Mouse (Mus musculus) bone marrow macrophage, adult 2 months (primary cell): ENCODE measurements around the gene Hba-a1.
"Not testable (repeated sequence)": the region's sequence is repeated elsewhere in the genome, so short reads cannot be mapped to it uniquely, and the experiment has no call there.

Experiments used
- CTCF ChIP-seq: IDR thresholded peaks from 2 replicates; pipeline ENCODE4 v1.5.1; 2012; ENCODE audit warnings: low read depth, mild to moderate bottlenecking, low read length, moderate library complexity
- POLR2A ChIP-seq: IDR thresholded peaks from 2 replicates; pipeline ENCODE4 v1.6.1; 2012; ENCODE audit warnings: mild to moderate bottlenecking, low read depth, low read length, borderline replicate concordance

DNA sequence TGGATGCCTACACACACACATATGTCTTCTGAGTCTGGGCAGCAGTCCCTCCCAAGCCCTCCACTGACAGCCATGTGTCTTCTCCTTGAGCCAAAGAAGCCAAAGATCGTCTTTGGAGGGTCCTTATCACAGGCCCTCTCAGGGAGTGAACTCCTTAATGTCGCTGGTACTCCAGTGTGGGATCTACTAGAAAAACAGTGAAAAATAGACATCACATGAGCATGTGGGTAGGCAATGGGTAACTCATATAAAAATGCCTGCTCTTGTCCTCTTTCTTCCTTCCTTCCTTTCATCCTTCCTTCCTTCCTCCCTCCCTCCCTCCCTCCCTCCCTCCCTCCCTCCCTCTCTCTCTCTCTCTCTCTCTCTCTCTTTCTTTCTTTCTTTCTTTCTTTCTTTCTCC, 14.1 kb downstream of the Hba-a1 start:
- not testable (repeated sequence) for TF ChIP-seq CTCF, POLR2A
